Mouse (Mus musculus) gastrocnemius, postnatal 10 days (tissue): ENCODE results near the gene Auts2. TPM values are rescaled to one million over a fixed set of nuclear protein-coding genes. Genes with fewer than 3 reads are reported as not detected.

ENCODE experiments used
- DNase-seq: peaks from one replicate; pipeline ENCODE4 v3.0.0; 2021; ENCODE audit warnings: mixed read lengths
- total RNA-seq, 2 experiments: library from RNA; stranded (reverse); gene quantifications; 2 replicates each; pipeline ENCODE4 v1.2.3; 2021

Gene Auts2
- total RNA-seq, 2 experiments from 2014 or later: 36.2 to 49.1 TPM

DNA sequence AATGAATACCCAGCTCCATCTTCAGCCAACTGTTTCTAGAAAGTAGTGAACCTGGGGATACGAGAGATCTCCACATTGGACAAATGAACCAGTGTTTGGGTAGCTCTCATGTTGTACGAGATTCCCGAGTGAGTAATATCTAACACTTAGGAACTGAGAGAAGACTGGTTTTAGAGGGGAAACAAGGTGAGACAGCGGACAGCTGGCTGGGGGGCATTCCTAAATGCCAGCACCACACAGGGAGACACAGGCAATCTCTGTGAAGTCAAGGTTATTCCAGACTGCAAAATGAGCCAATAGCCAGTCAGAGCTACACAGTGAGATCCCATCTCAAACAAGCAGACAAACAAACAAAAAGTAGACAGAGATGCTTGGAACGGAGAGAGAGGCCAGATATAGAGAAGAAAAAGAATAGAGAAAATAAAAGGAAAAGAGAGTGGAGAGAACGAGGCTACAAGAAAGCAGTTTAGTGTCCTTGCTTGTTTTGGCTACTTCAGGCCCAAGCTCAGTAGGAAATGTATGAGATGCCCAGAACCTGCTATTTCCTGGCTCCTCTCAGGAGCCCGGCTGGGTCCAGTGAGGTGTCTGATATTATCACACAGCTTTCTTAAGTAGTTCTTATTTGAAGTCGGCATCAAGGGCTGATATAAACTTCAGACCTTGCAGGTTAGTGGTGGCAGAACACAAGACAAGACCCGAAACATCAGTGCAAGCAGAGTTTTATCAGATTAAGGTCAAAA lies 224.9 kb downstream of the Auts2 start:
- no peak for DNase-seq

DNA sequence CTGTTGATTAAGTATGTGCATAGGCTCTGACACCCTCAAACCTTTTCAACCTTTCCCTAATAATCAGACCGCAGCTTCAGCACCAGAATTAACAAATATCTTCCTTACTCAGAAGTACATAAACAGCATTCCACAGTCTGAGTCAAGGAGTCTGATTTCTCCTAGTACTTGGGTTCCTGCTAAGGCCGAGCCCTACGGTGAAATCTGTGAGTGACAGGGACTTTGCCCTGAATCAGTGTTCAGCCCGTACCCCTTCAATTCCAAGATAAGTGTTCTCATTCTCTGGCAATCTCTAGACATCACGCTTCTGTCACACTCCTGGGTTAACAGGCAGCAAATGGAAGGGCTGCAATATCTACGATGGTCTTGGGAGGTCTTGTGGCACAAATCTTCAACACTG lies 226.2 kb downstream of the Auts2 start:
- DNase-seq: no peak

DNA sequence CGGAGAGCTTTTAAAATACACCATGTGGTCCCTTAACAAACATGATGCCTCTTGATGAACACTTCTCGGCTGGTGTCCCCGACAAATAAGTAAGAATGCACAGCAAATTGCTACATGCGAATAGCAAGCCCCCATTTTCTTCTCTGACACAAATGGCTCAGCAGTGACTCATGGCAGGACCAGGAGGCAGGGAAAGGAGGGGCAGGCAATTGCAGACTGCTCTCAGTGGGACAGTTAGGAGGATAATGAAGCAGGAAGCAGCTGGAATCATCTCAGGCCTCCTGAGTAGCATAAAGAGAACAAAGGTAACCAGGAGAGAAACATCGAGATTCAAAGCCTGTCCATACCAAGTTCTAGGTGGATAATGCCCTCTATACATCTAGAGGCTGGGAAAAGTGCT lies 228.8 kb downstream of the Auts2 start:
- no peak for DNase-seq

DNA sequence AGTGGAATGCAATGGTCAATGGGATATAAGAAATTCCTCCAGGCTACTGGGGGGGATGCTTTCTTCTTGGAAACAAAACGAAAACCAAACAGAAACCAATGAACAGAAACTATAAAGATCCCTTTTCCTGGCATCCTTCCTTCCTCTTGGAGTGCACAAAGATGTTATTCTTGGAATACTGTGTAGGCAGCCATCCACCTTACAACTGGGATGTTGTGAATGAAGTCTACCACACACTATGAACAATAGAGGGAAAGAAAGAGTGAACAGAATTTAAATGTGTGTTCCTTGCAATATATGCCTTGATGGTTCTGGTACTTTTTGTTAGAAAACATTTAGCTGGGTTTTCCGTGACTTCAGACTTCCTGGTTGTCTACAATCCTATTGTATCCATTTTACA lies 236.1 kb downstream of the Auts2 start:
- no peak for DNase-seq

DNA sequence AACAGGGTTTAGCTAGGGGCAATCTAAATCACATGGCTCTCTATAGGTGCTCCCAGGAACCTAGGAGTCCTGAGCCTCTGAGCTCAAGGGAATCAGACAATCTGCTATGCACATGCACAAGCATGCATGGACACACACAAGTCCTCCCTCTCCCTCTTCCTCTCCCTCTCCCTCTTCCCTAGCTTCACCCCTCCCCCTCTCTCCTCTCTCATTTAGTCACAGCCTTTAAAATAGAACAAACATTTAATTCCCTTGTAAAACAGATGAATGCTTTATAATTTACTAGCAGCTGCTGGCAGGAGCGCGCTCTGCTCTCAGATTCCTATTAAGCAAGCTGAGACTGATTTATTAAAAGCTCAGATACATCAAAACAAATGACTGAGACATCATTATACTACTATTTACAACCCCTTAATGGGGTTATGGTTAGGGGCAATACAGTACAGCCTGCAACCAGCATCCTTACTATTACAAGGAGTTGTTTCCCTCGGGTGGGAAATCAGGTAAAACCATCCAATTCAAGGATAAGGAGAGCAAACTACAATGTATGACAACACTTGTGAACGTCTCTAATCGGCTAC lies 237.7 kb downstream of the Auts2 start:
- no peak for DNase-seq

DNA sequence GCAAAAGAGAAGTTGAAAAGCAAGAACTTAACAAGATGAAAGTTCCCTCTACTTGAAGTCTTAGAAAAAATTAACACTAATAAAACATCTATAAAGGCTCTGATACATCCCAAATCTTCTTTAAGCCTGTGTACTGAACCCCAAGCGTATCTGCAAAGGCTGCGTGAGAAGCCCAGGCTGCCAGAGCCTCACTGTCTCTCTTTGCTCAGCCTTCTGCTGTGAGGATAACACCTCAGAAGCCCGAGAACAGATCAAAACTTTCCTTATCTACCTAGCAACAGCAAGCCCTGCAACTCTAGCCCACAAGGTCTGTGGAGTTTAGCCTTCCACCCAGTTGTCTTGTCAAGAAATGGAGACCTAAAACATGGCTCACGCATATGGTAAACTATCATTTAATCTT lies 240.4 kb downstream of the Auts2 start:
- DNase-seq: no peak

DNA sequence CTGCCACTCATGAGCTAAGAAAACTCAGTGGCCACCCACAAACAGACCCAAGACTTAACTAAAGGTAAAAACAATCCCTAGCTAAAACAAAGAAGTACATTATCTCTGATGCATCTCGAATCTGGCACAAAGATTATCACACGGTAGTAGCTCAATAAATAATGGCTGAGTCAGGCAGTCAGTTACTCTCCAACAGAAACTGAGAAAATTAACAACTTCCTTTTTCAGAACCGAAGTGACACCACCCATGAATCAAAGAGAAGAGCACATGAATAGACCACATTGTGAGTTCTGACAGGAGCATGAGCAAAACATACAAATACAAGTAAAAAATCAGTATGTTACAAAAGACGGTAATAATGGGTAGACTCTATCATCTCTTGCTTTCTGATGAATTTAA lies 242.3 kb downstream of the Auts2 start:
- DNase-seq: no peak

DNA sequence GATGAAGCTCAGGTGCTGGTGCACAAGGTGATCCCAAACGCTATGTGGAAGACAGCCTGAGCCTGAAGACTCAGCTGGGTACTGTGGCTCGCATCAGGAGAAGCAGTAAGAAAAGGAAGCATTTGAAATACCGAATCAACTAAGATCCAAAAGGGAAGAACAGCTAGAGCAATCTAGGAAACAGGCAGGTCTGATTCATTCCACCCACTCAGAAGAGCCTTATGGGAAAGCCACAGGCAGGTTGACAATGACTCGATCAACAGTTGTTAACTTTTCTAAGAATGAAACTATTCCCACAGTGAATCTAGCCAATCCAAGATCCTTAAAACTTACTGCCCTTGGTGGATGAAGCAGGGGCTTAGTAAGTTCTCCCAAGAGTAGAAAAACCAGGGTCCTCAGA lies 243.4 kb downstream of the Auts2 start:
- DNase-seq: no peak

DNA sequence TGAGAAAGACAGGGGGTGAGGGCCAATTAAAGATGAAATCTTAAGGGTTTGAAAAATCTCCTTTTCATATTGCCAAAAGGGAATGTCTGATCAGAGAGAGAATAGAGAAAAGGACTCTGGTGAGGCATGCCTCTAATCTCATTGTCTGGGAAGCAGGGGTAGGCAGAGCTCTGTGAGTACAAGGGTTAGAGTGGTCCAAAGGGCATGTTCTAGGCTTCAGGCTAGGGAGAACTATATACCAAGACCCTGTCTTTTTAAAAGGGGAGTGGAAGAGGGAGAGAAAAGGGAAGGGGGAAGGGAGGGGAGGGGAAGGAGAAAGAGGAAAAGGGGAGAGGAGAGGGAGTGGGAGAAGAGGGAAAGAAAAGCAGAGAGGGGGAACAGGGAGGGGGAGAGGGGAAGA lies 244.1 kb downstream of the Auts2 start:
- DNase-seq: no peak

DNA sequence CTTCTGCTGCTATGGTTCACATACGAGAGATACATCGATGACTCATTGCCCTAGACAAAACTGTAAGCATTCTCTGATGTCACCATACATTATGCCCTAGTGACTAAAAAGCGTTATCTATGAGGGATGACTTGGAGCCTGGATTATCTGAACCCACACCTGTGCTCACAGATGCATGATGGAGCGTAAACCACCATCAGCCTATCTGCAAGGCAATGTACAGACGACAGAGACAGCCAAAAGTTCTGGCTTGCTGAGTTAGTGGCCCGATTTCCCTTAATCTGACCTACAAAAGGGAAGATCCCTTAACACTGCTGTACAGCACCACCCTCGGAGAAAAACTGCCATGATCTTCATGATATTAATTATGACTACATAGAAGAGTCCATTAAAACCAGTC lies 245.8 kb downstream of the Auts2 start:
- DNase-seq: no peak

DNA sequence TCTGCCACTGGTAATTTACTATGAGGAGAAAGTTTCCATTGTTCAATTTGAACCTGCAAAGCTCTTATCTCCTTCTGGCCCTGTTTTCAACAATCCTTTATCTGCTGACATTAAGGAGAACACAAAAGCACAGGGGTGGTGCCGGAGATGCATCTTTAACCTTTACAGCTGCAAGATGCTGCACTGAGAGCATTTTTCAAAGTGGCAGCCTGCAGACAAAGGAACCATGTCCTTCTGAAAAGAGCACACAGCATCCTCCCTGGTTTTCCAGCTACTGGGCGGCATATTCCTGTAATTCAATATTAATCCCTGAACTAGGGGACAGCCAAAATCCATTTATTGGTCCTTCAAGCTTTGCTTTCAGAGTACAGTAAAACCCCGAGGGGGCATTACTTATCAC lies 248.7 kb downstream of the Auts2 start:
- DNase-seq: no peak

DNA sequence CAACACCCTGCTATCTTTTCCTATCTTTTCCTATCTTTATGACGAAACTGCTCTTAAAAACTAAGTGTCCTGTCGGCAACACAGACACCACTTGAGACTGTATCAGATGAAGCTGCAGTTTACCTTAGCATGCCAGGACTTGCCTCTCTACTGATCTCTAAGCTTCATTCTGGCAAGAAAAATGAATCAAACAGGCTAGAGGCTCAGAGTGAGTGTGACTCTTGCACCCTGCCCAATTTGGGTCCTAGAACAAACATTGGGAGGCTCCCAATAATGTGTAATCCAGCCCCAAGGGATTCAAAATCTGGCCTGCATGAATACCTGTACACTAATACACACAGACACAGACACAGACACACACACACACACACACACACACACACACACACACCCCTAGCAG lies 250.2 kb downstream of the Auts2 start:
- DNase-seq: no peak

DNA sequence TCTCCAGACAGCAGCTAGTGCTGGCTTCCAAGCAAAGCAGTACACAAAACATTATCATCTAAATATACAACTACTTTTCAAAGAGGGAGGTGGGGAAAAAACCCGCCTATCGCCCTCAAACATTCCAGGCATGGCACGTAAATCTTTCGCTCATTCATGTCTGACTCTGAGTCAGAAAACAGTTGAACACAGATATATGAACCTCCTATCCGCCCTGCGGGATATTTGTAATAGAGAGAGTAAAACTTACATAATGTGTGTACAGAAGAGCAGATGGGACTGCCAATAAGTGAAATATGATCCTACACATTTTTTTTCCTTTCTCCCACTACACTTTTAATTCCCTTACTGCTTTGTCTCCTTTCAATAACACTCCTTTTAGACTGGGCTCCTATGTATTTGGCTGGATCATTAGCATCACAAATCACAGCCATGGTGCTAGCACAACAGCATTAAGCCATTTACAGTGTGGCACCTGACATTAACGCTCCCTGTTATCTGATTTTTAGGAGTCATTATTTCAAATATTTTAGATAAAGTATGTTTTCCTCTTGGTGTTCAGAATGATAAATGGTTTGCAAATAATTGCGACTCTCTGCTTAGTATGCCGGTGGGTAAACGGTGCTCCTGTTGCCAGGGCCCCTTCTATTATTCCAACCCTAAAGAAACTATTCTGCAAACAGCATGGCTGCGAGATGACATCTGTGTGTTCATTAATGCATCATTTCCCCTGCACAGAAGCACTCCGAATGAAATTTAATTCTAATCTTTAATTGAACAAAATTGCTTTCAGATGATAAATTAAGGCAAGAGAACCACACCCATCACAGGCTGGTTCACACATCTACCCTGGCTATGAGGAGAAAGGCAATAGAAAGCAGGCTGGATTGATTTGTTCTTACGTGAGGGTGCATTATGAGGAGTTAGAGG lies 252.3 kb downstream of the Auts2 start:
- no peak for DNase-seq

DNA sequence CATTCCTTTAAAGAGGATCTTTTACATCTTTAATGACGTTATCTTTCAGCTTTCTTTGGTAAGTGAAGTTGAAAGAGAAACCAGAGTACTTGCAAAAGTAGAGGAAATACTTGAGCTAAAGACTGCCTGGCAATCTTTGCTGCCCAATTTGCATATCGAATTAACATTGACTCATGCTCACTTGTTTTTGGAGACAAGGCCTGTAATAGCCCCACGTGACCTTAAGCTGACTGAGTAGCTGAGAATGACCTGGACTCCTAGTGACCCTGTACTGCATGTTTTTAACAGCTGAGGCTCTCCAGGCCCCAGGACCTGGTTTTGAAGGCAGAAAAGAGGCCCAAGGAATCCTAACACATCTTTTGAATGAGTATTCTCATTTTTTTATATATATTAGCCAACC lies 259.4 kb downstream of the Auts2 start:
- DNase-seq: no peak

DNA sequence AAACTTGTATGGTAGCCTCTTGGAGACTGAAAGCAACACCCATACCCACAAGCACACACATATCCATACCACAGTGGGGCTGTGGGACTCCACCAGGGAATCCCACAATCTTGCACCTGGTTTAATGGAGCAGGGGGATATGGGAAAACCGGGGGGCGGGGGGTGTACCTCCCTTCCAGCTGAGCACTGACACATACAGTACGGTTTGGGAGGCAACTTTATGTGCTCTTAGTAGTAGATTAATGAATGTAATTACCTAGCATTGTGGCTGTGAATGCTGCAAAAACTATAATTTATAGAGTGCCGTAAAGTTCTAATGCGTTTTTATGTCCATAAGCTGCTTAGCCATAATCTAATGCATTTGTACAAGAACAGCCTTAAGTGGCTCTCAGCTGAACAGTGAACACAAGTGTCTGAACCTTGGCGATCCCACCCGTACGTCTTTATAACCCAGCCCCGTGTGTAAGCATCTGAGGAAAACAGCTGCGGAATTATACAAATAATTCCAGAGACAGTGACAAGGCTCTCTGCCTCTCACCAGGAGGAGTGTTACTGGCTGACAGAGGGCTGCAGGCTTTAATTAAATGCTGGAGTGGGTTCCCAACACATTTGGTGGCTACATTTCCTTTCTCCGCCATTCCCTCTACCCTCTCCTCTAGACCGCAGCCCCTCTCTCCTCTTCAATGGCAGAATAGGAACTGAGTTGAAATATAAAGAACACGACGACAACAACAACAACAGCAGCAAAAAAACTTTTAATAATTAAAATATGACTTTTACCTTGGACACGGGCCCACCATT lies 268.8 kb downstream of the Auts2 start:
- no peak for DNase-seq

DNA sequence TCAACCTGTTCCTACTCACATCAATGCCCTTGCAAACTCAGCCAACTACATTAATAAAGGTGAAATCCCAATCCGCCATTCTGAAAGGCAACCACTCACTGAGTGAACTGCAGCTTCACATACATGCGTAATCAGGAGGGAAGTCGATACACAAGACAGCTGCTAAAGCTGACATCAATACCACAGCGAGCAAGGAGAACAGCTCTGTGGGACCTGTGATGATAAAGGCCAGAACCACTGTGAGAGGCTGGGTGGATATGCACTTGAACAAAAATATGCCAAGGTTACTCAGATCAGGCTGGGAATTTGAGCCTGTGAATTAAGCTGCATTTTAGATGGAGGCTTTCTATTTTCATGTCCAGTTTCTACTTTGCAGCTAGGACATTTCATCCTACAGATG lies 271.0 kb downstream of the Auts2 start:
- DNase-seq: no peak

DNA sequence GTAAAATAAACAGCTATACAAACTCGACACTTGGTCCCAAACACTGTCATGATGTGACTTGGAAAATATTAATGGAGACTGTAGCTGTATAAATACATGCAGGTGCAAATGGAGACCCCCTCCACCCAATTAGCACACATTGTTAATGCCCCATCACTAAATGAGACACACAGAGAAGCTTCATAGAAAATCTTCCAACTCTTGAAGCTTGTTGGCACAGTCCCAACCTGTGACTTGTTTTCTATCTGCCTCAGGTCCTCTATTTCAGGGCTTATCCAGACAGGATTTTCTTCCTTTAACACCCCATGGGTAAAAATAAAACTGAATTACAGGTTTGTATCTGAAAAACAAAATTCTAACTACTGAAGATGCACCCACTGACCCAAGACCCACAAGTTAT lies 272.2 kb downstream of the Auts2 start:
- no peak for DNase-seq

DNA sequence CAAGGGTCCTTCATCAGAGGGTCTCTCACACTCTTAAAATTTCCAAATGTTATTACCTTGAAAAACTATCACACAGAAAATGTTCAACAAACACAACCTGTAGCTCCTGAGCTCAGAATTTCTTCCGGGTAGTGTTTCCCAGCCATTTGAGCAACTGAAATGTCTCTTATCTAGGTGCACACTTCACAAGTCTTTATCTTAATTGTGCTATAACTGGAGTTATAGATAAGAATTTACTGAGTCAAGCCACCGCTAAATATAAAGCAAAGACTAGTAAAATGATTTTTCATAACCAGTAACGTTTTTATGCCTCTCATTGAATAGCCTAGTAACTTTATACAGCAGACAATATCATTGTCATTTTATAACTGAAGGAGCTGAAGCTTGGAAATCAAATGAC lies 273.1 kb downstream of the Auts2 start:
- DNase-seq: no peak

DNA sequence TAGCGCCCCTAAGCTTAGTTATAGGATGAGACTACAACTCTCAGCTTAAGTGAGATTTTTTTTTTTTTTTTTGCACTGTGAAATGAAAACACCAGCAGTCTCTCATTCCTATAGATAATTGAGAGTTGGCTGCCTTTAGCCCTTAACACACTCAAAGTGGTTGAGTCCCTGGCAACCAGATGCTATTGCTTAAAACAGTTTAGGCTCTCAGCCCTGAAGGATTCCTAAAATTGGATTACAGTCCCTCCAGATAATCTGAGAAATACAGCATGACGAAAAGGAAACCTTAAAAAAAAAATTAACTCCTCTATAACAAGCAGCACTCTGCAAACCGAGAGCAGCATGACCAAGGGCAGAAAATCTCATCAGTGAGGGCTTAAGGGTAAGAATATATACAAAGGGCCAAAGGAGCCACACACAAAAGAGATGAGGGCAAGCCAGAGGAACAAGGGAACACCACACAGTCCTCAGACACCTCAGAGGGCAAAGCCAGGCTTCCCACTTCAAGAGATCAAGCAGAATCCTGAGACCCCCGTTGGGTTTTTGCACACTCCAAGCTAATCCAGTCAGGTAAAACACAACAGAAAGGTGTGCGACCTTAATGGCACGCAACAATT lies 274.7 kb downstream of the Auts2 start:
- DNase-seq: no peak

DNA sequence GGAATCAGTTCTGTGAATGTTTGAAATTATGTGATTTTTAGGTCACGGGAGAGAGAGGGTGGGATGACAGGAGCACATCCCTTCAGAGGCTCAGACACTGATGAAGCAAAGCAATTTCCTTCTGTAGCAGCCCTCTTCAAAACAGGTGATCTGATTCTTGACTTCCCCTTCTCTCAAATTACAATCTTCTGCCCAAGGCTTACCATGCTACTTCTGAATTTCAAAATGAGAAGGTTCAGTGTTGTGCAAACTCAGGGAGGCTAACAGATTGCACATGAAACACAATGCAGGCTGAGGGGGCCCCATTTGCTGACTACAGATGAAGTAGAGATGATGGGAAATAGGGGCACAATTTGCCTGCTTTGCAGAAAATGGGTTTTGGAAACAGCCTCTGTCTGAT lies 278.1 kb downstream of the Auts2 start:
- DNase-seq: no peak

DNA sequence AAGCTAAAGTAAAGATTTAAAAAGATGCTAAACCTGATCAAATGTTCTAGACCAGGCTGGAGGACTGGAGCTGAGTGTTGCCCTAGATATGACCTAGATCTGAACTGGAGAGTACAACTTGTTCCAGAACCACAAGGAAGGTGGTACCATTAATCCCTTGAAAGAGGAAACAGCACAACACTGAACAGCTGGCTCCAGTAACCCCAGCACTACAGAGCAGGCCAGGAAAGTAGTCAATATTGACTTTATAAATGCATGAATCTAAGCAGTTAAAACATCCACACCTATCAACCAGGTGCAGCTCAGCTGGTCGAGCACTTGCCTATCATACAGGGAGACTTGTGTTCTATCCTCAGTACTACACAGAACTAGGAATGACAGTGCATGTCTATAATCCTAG lies 281.4 kb downstream of the Auts2 start:
- no peak for DNase-seq

DNA sequence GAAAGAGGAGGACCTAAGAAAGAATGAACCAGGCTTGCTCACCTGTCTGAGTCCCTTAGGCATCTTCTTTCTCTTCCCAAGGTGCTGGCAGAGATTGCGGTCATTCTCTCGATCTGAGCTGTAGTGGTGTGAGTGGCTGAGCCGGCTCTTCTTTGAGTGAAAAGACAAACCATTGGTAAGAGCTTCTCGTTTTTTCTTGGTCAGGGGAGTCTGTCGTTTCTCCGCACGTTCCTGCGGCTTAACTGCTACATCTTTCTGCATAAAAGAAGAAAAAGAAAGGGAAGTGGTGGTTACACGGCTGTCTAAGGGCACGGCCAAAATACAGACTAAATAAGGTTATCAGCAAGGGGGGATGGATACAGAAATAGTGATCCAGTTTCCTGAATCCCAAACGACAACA lies 284.3 kb downstream of the Auts2 start:
- DNase-seq: no peak
